Mouse (Mus musculus): ENCODE results near the gene Ankdd1b.

Ankdd1b gene

DNA sequence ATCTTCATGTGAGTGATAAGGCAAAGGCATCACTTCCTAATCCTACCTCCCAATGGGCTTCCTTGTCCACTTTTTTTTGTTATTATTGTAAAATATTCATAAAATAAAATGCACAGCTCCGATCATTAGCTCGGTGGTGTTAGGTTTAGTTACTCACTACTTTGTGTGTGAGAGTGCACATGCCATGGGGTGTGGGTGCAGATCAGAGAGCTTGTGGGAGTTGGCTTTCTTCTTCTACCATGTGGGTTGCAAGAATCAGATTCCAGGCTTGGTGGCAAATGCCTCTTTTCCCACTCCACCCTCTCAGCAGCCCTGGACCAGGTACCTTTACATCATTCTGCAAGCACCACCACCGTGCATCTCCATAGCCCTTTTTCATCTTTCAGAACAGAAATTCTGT lies 18.4 kb downstream of the Ankdd1b start:
- no peak for DNase-seq

GRCm38 (mm10) chr13:96451386-96452140 lies 19.4 kb downstream of the Ankdd1b start:
- DNase-seq = no peak

DNA sequence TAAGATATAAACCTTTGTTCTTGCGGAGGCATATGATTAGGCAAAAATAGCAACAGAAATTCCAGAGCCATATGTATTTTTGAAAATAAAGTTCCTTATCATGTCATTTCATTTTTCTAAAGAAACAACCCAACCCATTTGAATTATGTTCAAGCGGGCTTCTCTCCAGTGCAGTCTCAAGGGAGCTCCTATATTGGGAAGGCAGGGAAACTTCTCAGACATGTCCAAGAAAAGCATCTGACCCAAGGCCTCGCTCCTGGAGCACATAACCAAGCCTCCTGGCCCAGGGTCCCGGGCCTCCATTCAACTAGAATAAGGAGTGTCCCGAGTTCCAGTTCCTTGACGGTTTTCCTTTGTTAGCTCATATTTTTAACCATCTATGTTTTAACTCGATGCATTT lies 20.1 kb downstream of the Ankdd1b start:
- no peak for DNase-seq

DNA sequence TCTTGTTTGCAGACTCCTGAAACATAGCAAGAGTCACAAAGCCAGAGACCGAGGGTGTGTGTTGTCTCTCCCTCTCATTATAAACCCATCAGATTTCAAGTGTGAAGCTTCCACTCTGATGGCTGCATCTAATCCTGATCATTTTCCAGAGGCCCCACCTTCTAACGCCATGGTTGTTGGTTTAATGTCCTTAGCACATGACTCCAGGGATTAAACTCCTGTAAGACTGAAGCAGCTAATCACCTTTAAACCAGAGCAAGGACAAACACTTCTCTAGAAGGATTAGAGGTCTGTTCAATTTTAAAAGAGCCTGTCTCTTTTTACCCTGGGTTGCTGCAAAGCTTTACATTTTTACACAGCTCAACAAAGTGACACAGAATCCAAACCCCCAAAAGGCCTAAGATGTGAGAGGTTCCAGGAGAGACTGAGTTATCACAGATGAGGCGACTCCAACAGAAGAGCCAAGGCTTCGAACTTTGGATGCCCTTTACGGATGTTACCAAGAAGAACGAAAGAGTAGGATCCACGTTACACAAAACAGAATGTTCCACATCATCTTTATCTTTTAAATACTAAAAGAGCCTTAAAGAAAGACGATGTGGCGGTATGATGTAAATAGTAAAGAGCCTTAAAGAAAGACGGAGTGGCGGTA lies 20.7 kb downstream of the Ankdd1b start:
- DNase-seq = no peak

GRCm38 (mm10) chr13:96440436-96440835 lies 30.6 kb downstream of the Ankdd1b start:
- no peak for DNase-seq

- DNase-seq = no peak
Observed at GRCm38 (mm10) chr13:96436921-96437320, 34.1 kb downstream of the Ankdd1b start.

DNA sequence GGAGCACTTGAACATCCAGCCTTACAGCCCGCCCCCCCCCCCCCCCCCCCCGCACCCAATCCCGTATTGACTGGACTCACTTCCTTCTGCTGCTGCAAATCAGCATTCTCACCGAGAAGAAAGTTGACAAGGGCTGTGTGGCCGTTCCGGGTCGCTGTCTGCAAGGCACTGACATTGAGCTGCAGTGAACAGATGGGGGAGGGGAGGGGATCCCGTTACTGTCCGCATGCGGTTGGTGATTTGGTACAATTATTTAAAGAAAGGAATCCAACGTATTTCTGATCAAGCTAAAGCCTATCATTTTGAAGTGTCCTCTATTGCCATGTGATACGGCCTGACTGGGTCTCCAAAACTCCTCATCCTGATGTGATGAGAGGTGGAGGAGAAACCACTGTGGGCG lies 35.2 kb downstream of the Ankdd1b start:
- no peak for DNase-seq

- no peak for DNase-seq
Observed at GRCm38 (mm10) chr13:96434899-96435331, 36.1 kb downstream of the Ankdd1b start.

GRCm38 (mm10) chr13:96433648-96434190 lies 37.3 kb downstream of the Ankdd1b start:
- no peak for DNase-seq

GRCm38 (mm10) chr13:96433041-96433440 lies 38.0 kb downstream of the Ankdd1b start:
- no peak for DNase-seq

DNA sequence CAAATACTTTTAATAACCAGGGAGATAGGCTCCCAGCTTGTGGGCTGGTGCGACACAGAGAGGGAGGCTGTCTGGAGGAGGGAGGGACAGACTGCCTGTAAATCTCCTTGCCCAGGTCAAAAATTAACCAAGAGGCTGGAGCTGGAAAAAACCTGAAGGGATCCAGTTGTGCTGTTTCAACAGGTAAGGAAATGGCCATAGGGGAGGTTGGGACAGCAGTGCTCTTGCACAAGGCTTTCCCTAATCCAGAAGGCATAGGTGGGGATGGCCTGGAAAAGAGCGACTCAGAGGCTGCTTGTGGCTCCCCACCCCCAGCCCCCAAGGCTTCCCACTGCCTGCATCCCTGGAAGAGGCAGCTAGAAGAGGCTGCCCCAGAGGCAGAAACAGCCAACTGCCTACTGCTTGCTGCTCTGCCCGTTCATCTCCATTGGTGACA lies 38.6 kb downstream of the Ankdd1b start:
- no peak for DNase-seq

- DNase-seq = peak; percentile 70
Observed at GRCm38 (mm10) chr13:96431595-96432156, 39.3 kb downstream of the Ankdd1b start.

GRCm38 (mm10) chr13:96428531-96428930 lies 42.5 kb downstream of the Ankdd1b start:
- DNase-seq = no peak

- DNase-seq = no peak
Observed at GRCm38 (mm10) chr13:96426044-96426443, 45.0 kb downstream of the Ankdd1b start.

- DNase-seq = no peak
Observed at GRCm38 (mm10) chr13:96424496-96425274, 46.3 kb downstream of the Ankdd1b start.

DNA sequence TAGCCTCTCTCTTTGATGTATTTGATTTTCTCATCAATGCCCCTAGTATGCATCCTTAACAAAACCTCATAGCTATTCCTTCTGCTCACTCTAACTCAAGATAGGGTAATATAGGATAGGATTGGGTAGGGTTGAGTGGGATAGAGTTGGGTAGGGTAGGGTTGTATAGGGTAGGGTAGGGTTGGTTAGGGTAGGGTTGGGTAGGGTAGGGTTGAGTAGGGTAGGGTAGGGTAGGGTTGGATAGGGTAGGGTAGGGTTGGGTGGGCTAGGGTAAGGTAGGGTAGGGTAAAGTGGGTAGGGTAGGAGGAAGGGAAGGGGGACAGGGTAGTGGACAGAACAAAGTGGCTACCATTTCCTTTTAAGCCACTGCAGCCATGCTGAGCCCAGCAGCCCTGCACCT lies 49.8 kb downstream of the Ankdd1b start:
- DNase-seq = no peak

DNA sequence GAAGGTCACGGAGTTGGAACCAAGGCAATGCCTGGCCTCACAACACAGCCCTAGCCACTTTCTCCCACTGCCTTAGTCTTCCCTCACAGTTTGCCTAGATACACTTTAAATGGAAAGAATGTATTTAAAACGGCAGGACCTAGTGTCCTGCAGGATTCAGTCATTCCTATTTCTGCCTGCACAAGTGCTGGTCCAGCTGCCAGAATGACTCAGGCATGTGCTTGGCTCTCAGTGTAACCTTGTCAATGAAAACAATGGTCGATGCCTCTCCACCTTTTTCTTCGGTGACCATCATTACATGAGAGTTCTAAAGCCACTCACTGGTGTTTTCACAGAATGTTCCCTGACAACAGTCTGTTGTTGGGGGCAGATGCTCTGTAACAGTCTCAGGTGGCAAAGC lies 52.5 kb downstream of the Ankdd1b start:
- no peak for DNase-seq

GRCm38 (mm10) chr13:96417261-96417813 lies 53.7 kb downstream of the Ankdd1b start:
- DNase-seq = no peak

- no peak for DNase-seq
Observed at GRCm38 (mm10) chr13:96416380-96416779, 54.6 kb downstream of the Ankdd1b start.

- no peak for DNase-seq
Observed at GRCm38 (mm10) chr13:96414384-96414783, 56.6 kb downstream of the Ankdd1b start.

DNA sequence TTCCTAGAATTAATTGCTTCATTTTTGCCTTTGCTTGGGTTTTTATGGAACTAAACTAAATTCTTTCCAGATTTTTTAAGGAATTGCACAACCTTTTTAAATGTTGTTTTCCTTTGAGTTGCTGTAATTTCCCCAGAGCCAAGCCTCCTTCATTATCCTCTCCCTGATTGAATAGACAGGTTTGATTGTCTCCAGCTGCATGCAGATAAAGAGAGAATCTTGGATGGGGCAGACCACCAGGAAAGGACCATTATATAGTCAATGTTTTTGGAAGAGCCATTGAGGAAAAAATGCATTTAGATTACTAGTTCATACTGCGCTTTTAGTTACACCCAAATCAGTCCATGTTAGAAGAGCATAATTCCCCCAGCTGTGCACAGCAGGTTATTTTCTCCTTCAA lies 62.2 kb downstream of the Ankdd1b start:
- no peak for DNase-seq

GRCm38 (mm10) chr13:96407040-96407439 lies 64.0 kb downstream of the Ankdd1b start:
- DNase-seq = no peak

DNA sequence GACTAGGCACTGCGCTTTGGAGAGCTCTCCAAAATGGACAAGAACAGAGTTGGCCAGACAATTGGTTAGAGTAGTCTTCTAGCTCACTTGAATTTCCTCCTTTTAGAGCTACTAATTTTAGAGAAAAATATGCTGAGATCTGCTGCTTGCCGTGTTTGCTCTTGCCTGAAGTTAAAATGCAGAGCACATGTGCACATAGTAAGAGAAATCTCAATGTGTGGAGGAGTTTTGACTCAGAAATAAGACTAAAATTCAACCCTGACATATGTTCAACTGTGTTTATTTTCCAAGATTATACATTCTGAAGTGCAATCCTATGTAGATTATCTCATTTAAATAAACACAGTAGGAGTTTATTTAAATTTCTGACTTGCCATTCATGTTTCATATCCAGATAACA lies 65.5 kb downstream of the Ankdd1b start:
- no peak for DNase-seq
